Mouse (Mus musculus): ENCODE measurements around the gene Mtif3.
A peak's percentile ranks its signal among the peaks of the same experiment; 100 is the strongest.
"Not testable (repeated sequence)": the region's sequence is repeated elsewhere in the genome, so short reads cannot be mapped to it uniquely, and the experiment has no call there.

Gene Mtif3

GRCm38 (mm10) chr5:146954576-146954975 is 9.0 kb downstream of the Mtif3 start:
- no peak for DNase-seq (ENCODE audit: low spot score in 2 of 2)

- DNase-seq (ENCODE audit: low spot score in 2 of 2): peak; percentile 81 to 87
Observed at GRCm38 (mm10) chr5:146948508-146949088, 15.0 kb downstream of the Mtif3 start, which contains the start of gene Gtf3a. Gtf3a (plus strand) TSS chr5:146948657.

- DNase-seq (ENCODE audit: low spot score in 2 of 2): no peak
Observed at GRCm38 (mm10) chr5:146948041-146948507, 15.5 kb downstream of the Mtif3 start.

- DNase-seq (ENCODE audit: low spot score in 2 of 2): no peak
Observed at GRCm38 (mm10) chr5:146947497-146947896, 16.1 kb downstream of the Mtif3 start.

- no peak for DNase-seq (ENCODE audit: low spot score in 2 of 2)
Observed at GRCm38 (mm10) chr5:146946682-146947081, 16.9 kb downstream of the Mtif3 start.

- DNase-seq (ENCODE audit: low spot score in 2 of 2): no peak
Observed at GRCm38 (mm10) chr5:146944568-146944967, 19.0 kb downstream of the Mtif3 start.

- no peak for DNase-seq (ENCODE audit: low spot score in 2 of 2)
Observed at GRCm38 (mm10) chr5:146942965-146943364, 20.6 kb downstream of the Mtif3 start.

- DNase-seq (ENCODE audit: low spot score in 2 of 2): not testable (repeated sequence)
Observed at GRCm38 (mm10) chr5:146941939-146942338, 21.7 kb downstream of the Mtif3 start.

GRCm38 (mm10) chr5:146940219-146940618 is 23.4 kb downstream of the Mtif3 start:
- no peak for DNase-seq (ENCODE audit: low spot score in 2 of 2)

- DNase-seq (ENCODE audit: low spot score in 2 of 2): peak in 1 of 2 experiments; percentile 53
Observed at GRCm38 (mm10) chr5:146939109-146939796, 24.3 kb downstream of the Mtif3 start.

GRCm38 (mm10) chr5:146937541-146938503 is 25.8 kb downstream of the Mtif3 start:
- DNase-seq (ENCODE audit: low spot score in 2 of 2): no peak

- no peak for DNase-seq (ENCODE audit: low spot score in 2 of 2)
Observed at GRCm38 (mm10) chr5:146933466-146933865, 30.1 kb downstream of the Mtif3 start.

- DNase-seq (ENCODE audit: low spot score in 2 of 2): no peak
Observed at GRCm38 (mm10) chr5:146931904-146932553, 31.6 kb downstream of the Mtif3 start.

GRCm38 (mm10) chr5:146931422-146931821 is 32.2 kb downstream of the Mtif3 start:
- DNase-seq (ENCODE audit: low spot score in 2 of 2): no peak

GRCm38 (mm10) chr5:146926673-146927072 is 36.9 kb downstream of the Mtif3 start:
- no peak for DNase-seq (ENCODE audit: low spot score in 2 of 2)

- no peak for DNase-seq (ENCODE audit: low spot score in 2 of 2)
Observed at GRCm38 (mm10) chr5:146923547-146923946, 40.1 kb downstream of the Mtif3 start.

GRCm38 (mm10) chr5:146921224-146921623 is 42.4 kb downstream of the Mtif3 start:
- no peak for DNase-seq (ENCODE audit: low spot score in 2 of 2)

- no peak for DNase-seq (ENCODE audit: low spot score in 2 of 2)
Observed at GRCm38 (mm10) chr5:146920314-146921161, 43.1 kb downstream of the Mtif3 start.

GRCm38 (mm10) chr5:146919874-146920273 is 43.7 kb downstream of the Mtif3 start:
- no peak for DNase-seq (ENCODE audit: low spot score in 2 of 2)

GRCm38 (mm10) chr5:146917357-146917756 is 46.2 kb downstream of the Mtif3 start:
- DNase-seq (ENCODE audit: low spot score in 2 of 2): not testable (repeated sequence)

GRCm38 (mm10) chr5:146916806-146917205 is 46.8 kb downstream of the Mtif3 start:
- no peak for DNase-seq (ENCODE audit: low spot score in 2 of 2)

Data from right cerebral cortex, postnatal 10 days (tissue).